Mouse (Mus musculus) spleen, adult 2 months (tissue): ENCODE data around the gene Vwa3b. TPM values are rescaled to one million over a fixed set of nuclear protein-coding genes. Genes with fewer than 3 reads are reported as not detected.

Source experiments
- DNase-seq, 2 experiments: peaks; one replicate each; pipeline versions ENCODE4 v3.0.0 to v3.0.0-alpha.2; 2012 to 2021; ENCODE audit warnings: low spot score in 2 of 2, low read depth in 1 of 2
- H3K27ac ChIP-seq: fragments of 200-500 bp; 2 replicates; pipeline ENCODE4 v1.5.1; 2012; ENCODE audit warnings: low read length, inconsistent platforms; ENCODE audit not compliant: insufficient read depth
- H3K27me3 ChIP-seq: fragments of 200-500 bp; 2 replicates; pipeline ENCODE4 v1.6.1; 2012; ENCODE audit warnings: mild to moderate bottlenecking, moderate library complexity, low read length, inconsistent platforms; ENCODE audit not compliant: control insufficient read depth, insufficient read depth
- H3K36me3 ChIP-seq: fragments of 200-500 bp; 2 replicates; pipeline ENCODE4 v1.6.1; 2012; ENCODE audit warnings: mild to moderate bottlenecking, low read length, inconsistent platforms; ENCODE audit not compliant: control insufficient read depth, insufficient read depth
- H3K4me1 ChIP-seq: fragments of 200-500 bp; 2 replicates; pipeline ENCODE4 v1.6.1; 2011; ENCODE audit warnings: inconsistent platforms; ENCODE audit not compliant: control insufficient read depth, insufficient read depth, insufficient read length
- H3K4me3 ChIP-seq: fragments of 200-500 bp; 2 replicates; pipeline ENCODE4 v1.5.1; 2011; ENCODE audit warnings: mild to moderate bottlenecking, inconsistent platforms; ENCODE audit not compliant: insufficient read depth, insufficient read length; ENCODE audit errors: extremely low read depth
- CTCF ChIP-seq: fragments of 200-500 bp; IDR thresholded peaks from 2 replicates; pipeline ENCODE4 v1.5.1; 2011; ENCODE audit warnings: mild to moderate bottlenecking, inconsistent platforms; ENCODE audit not compliant: insufficient read depth, insufficient read length, insufficient replicate concordance; ENCODE audit errors: extremely low read depth
- POLR2A ChIP-seq: fragments of 200-500 bp; IDR thresholded peaks from 2 replicates; pipeline ENCODE4 v1.6.1; 2011; ENCODE audit warnings: low read depth, low read length, inconsistent platforms
- WGBS: fragments of 180-500 bp; shearing (Covaris S2); methylation state at CpG from one replicate; pipeline ENCODE4 v1.1.7; 2018; 5-methylcytosine and 5-hydroxymethylcytosine counted together
- polyA plus RNA-seq: library from polyadenylated mRNA; depleted of rRNA; stranded (reverse); fragments of >200 nt; gene quantifications from 2 replicates; pipeline ENCODE4 v1.2.3, GENCODE M21; 2012

Gene Vwa3b
- polyA plus RNA-seq, 1 experiment, result 0.21 TPM

GRCm38 (mm10) chr1:37009880-37010279, 16.5 kb upstream of the Vwa3b start:
- 85% methylated on average over 10 of the region's 10 CpGs for WGBS
- Histone ChIP-seq H3K27ac (no peak overlapping the region), H3K4me1 (no peaks in the 10 kb centered on the region), H3K27me3 (no peaks in the 10 kb centered on the region), H3K4me3 (no peak overlapping the region), H3K36me3 (no peaks in the 10 kb centered on the region)
- DNase-seq, result no peak
- TF ChIP-seq POLR2A (no peak), CTCF (no peak)

GRCm38 (mm10) chr1:37011626-37012209, 14.7 kb upstream of the Vwa3b start:
- 84% methylated on average over 3 of the region's 3 CpGs for WGBS
- no peaks in the 10 kb centered on the region for H3K36me3 ChIP-seq
- H3K27ac ChIP-seq, result no peak overlapping the region
- H3K4me1 ChIP-seq, result no peaks in the 10 kb centered on the region
- DNase-seq, result no peak
- no peaks in the 10 kb centered on the region for H3K27me3 ChIP-seq
- TF ChIP-seq POLR2A (no peak), CTCF (no peak)
- no peak overlapping the region for H3K4me3 ChIP-seq

GRCm38 (mm10) chr1:37013006-37013405, 13.4 kb upstream of the Vwa3b start:
- H3K36me3 ChIP-seq, result no peaks in the 10 kb centered on the region
- no peak for DNase-seq
- H3K27me3 ChIP-seq, result no peaks in the 10 kb centered on the region
- H3K4me3 ChIP-seq, result no peak overlapping the region
- H3K27ac ChIP-seq, result no peak overlapping the region
- no peak for TF ChIP-seq CTCF
- TF ChIP-seq POLR2A, result no peak
- H3K4me1 ChIP-seq, result no peaks in the 10 kb centered on the region
- WGBS, result 68% methylated on average over 2 of the region's 2 CpGs

GRCm38 (mm10) chr1:37013687-37014086, 12.7 kb upstream of the Vwa3b start:
- H3K36me3 ChIP-seq, result no peaks in the 10 kb centered on the region
- TF ChIP-seq CTCF, result no peak
- no peak for TF ChIP-seq POLR2A
- no peak overlapping the region for H3K27ac ChIP-seq
- WGBS, result 74% methylated on average over 7 of the region's 7 CpGs
- no peak overlapping the region for H3K4me3 ChIP-seq
- H3K27me3 ChIP-seq, result no peaks in the 10 kb centered on the region
- no peak for DNase-seq
- H3K4me1 ChIP-seq, result no peaks in the 10 kb centered on the region

- Histone ChIP-seq H3K36me3 (no peaks in the 10 kb centered on the region), H3K4me1 (no peaks in the 10 kb centered on the region), H3K27me3 (no peaks in the 10 kb centered on the region), H3K27ac (no peak overlapping the region), H3K4me3 (no peak overlapping the region)
- TF ChIP-seq POLR2A, result no peak
- TF ChIP-seq CTCF, result no peak
- no peak for DNase-seq
- 89% methylated on average over 6 of the region's 6 CpGs for WGBS
Observed at GRCm38 (mm10) chr1:37019017-37019416, 7.4 kb upstream of the Vwa3b start.

- Histone ChIP-seq H3K27me3 (no peaks in the 10 kb centered on the region), H3K27ac (no peak overlapping the region), H3K36me3 (no peaks in the 10 kb centered on the region), H3K4me1 (no peaks in the 10 kb centered on the region), H3K4me3 (no peak overlapping the region)
- 80% methylated on average over 2 of the region's 2 CpGs for WGBS
- no peak for TF ChIP-seq POLR2A
- TF ChIP-seq CTCF, result no peak
- DNase-seq, result no peak
Observed at GRCm38 (mm10) chr1:37022704-37023103, 3.7 kb upstream of the Vwa3b start.

GRCm38 (mm10) chr1:37024736-37025135, 1.7 kb upstream of the Vwa3b start:
- H3K36me3 ChIP-seq, result no peaks in the 10 kb centered on the region
- TF ChIP-seq POLR2A (no peak), CTCF (no peak)
- no peaks in the 10 kb centered on the region for H3K4me1 ChIP-seq
- H3K27ac ChIP-seq, result no peak overlapping the region
- DNase-seq, result no peak
- WGBS, result 93% methylated on average over 7 of the region's 7 CpGs
- H3K27me3 ChIP-seq, result no peaks in the 10 kb centered on the region
- no peak overlapping the region for H3K4me3 ChIP-seq

- WGBS, result 100% methylated on average over 1 of the region's 1 CpGs
- Histone ChIP-seq H3K27me3 (no peaks in the 10 kb centered on the region), H3K4me1 (peaks cover 1% of the 10 kb centered on the region; the same call in 1 of the 2 replicates), H3K36me3 (no peaks in the 10 kb centered on the region), H3K27ac (no peak overlapping the region), H3K4me3 (no peak overlapping the region)
- TF ChIP-seq POLR2A, result no peak
- DNase-seq, result no peak
Observed at GRCm38 (mm10) chr1:37025376-37025775, 1.0 kb upstream of the Vwa3b start.
